Mouse (Mus musculus): ENCODE results near the gene Vmn1r239-ps.
A peak's percentile ranks its signal among the peaks of the same experiment; 100 is the strongest.
"Not testable (repeated sequence)": the region's sequence is repeated elsewhere in the genome, so short reads cannot be mapped to it uniquely, and the experiment has no call there.

The Vmn1r239-ps gene

GRCm38 (mm10) chrX:147453610-147454009 is at the start of gene Vmn1r239-ps:
Gene Vmn1r239-ps, minus strand, starts transcription at chrX:147453710.
- not testable (repeated sequence) for DNase-seq

DNA sequence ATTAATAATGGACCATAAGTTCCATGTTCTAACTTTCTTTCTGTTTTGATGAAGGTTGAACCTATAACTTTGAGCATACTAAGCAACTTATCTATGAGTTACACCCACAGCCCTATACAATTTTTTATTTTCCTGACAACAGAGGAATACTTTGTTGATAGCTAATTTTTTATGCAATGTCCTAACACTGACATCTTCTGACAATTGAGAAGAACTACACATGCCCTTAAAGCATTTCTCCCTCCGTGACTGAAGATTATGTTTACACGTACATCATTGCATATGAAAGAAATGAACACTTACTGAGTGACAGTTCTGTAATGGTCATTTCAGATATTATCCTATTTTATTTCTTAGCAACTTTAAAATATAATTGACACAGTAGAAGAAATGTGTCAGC is 36.0 kb upstream of the Vmn1r239-ps start:
- DNase-seq = no peak

DNA sequence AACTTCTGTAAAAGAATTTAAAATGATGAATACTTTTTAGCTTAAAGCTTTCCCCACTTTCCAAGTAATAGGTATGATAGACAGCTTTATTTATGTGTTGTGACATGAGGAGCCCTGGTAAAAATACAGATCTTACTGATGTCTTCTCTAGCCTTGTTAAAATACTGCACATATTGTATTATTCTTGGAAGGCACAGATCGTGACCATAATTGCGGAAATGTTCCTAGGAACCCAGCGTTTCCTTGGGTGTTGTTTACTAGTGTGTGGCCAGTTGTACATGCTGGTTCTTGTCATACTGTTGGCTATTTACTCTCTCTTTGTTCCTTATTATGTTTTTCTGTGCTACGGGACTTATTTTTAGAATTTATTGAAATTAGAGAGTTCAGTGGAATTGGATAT is 10.1 kb downstream of the Vmn1r239-ps start:
- no peak for DNase-seq

- no peak for DNase-seq
Measured at GRCm38 (mm10) chrX:147435400-147435799, 18.1 kb downstream of the Vmn1r239-ps start.

DNA sequence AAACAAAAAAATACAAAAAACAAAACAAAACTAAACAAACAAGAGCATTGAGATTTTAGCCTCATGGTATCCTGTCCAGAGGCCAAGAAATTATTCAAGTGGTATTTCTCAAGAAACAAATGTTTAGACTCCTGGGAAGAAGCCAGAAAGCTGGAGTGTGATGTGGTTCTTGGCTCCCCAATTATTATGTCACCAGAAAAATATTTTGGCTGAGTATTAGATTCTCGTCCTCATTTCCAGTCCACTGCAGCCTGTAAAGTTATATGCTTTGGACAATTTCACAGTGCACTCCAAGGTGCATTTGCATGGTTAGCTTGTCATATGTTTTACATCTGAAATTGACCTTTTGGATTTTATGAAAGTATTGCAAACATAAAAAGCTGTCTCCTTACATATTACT is 23.8 kb downstream of the Vmn1r239-ps start:
- peak; percentile 61 for DNase-seq

- no peak for DNase-seq
Measured at GRCm38 (mm10) chrX:147429129-147429528, 24.4 kb downstream of the Vmn1r239-ps start, which contains the start of gene Il13ra2. Gene Il13ra2, minus strand, starts transcription at chrX:147429192.
